Mouse (Mus musculus): ENCODE measurements around the gene Tspan9.

Gene Tspan9

DNA sequence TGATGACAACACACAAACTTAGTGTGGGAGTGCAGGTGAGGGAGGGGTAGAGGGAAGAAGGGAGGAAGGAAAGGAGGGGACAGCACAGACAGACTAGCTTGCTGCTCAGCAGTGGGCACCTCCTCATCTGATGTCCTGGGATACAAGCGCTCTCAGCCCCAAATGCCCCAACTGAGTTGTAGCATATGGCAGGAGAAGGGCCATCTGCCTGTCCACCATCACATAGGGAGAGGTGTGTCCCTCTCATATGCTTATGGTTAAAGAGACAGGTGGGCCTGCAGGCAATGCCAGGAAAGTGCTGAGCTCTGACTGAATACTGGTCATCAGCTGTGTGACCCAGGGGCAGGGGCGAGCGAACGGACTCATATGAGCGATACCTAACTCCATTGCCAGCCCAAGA, 163.6 kb downstream of the Tspan9 start:
- peak; percentile 69 to 85 for DNase-seq

DNA sequence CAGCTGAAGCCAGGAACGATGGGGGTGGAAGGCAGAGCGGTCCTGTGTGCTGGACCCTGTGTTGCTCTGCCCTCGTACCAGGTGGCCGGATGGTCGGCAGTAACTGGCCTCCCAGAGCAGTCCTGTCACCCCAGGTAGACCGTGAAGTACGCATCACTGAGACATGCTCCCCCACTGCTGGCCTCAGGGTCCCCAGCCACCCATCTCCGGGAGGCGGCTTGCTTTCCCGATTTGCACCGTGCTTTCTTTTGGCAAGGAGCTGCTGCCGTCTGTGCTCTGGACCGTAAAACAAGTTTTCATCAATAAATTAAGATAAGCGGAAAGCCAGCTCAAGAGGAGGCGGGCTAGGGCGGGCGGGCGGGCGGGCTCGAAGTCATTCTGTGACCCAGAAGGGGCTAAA, 164.5 kb downstream of the Tspan9 start:
- no peak for DNase-seq

DNA sequence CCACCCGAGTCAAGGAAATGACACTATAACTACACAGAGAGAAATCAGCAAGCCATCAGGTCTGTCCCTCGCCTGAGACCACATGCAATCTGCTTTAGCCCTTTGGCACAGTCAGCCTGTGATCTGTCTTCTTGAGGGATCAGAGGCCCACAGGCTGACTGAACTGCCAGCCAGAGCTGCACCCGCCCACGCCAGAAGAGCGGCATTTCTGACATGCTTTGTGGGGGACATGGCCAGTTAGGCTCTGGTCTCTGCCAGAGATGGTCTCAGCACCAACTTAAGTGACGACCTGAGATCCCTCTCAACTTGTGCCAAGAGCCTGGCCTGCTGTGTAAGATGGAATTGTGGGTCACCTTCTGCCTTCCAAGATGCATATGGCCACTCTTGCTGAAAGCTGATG, 166.7 kb downstream of the Tspan9 start:
- DNase-seq = no peak

DNA sequence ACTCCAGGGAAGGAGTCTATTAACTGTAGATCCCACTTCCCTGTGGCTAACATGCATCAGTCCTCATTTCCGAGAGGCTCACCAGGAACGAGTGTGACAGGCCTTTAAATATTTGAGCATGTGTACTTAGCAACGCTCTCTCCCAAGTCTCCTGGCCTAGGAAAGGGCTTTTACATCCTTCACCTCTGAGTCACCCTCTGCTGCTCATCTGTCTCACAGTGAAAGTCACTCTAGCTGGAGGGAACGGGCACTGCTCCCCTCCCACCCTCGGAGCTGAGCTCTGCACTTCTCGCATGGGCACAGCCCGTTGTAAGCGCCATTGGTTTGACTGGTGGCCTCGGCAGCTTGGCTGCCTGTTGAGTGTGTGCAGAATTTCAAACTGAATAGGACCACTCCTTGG, 169.4 kb downstream of the Tspan9 start:
- DNase-seq = no peak

DNA sequence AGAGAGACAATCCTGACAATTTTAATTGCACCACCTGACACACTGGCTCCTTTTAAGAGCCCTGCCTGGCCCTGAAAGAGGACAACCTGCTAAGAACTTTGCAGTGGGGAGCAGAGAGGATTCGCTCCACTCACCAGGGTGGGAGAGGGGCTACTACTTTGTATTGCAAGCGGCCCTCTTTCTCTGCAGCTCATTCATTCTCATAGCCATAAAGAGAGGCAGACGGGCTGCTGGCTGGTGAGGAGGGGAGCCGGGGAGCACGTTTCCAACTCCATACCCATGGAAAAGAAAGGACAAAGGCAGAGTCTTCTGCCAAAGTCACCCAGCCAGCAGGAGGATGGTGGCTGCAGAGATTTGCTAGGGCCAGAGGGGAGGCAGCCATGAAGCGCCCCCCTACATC, 169.8 kb downstream of the Tspan9 start:
- no peak for DNase-seq

DNA sequence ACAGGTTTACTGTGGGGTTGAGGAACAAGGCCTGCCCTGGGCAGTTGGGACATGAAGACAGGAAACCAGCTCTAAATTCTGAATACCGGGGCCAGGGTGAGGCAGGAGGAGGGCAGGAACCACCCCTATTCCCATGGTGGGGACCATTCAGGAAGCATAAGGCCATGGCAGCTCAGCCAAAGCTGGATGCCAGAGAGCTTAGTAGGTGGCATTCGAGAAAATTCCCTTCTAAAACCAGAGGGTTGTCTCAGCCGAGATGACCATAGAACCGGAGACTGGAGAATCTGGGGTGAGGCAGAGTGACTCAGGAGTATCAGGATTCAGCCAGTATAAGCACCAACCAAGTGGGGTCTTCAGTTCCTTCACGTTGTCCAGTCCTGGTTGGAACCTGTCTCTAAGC, 171.5 kb downstream of the Tspan9 start:
- DNase-seq = no peak

DNA sequence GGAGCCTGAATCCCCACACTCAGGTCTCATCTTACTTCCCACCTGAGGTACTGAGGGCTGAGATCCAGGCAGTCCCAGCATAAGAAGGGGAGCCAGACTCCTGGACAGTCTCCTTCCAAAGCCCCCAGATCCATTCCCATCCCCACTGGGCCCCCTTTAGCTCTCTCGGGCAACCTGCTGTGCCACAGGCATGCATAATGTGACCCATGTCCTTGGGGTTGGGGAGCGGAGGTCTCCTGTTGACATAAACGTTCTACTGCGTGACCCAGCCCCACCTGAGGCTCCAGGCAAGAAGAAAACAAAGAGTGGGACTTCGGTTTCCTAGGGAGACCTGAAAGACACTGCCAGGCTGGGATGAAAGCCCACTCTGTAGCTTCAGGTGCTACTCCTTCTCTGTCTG, 172.5 kb downstream of the Tspan9 start:
- DNase-seq = no peak

DNA sequence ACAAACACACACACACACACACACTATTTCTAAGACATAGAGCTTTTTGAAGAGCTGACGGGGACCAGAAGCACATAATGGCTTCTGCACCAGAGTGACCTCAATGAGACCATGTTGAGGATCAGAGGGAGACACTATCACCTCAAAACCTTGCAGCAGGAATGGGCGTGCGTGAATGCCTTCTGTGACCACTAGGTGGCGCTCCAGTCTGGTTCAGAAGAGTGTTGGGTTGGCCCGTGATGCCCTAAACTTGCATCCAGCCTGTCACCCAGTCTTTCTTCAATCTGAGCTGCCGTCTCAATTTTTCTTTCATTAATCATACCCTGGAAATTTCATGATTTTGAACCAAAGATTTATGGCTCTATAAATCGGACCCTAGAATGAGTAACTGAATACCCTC, 173.3 kb downstream of the Tspan9 start:
- DNase-seq = peak; percentile 95 to 96

DNA sequence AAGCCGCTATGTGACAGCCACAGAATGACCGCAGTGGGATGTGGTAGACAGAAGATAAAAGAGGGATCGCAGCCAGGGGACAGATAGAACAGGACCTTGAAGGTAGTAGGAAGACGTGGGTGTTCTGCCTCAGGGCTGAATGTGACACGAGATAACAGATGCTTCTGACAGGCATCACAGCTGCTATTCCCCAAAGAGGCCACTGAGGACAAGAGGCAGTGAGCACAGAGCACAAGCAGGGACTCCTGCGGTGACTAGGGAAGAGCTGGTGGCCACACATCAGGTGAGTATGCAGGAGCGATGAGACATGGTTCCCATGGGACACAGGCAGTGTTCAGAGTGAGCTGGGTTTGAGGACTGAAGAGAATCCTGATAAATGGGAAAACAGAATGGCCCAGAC, 173.7 kb downstream of the Tspan9 start:
- no peak for DNase-seq

DNA sequence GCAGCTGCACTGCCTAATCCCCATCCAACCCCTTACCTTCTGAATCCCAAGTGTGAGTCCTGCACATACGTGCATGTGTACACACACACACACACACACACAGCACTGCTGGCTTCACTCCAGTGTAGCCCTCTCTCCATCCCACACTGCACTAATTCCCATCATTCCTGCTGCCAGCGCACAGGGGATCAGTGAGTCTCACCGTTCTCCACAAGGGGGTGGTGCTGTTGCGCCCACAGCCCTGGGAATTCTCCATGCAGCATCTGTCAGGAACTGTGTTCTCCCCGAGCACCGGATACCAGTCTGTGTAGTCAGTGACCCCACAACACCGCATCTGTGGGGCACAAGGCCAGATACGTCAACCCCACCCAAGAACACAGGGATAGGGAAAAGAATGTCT, 177.9 kb downstream of the Tspan9 start:
- peak in 1 of 2 experiments; percentile 57 for DNase-seq

DNA sequence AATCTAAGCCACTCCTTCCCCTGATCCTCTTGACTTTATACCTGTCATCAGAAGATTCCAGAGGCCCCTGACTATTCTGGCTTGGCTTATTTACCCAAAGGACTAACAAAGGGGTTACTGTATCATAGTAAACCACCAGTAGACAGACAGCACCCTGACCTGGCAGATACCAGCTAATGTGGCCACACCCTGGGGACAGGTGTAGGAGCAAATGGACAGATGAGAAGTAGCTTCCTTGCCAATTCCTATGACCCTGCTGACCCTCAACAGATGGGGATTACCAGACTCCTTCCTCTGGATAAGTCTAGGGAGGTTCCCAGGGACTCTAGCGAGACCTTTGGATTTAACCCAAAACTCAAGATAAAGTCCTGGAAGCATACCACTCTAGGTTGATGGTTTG, 183.2 kb downstream of the Tspan9 start:
- no peak for DNase-seq

DNA sequence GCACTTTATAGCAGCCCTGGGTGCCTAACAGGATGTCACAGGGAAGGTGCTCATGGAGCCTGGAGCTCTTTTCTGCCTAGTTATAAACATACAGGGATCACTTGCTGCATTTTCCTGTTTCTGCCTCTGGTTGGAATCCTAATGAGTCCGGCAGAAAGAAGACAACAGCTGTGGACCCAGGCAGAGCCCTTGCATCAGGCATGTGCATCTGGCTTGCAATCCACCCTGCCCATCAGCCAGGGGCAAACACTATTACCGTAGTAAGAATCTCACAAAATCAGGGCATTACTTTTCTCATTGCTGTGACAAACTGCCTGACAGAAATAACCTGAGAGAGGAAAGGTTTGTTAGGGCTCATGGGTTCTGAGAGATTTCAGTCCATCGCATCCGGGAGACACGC, 187.2 kb downstream of the Tspan9 start:
- no peak for DNase-seq

DNA sequence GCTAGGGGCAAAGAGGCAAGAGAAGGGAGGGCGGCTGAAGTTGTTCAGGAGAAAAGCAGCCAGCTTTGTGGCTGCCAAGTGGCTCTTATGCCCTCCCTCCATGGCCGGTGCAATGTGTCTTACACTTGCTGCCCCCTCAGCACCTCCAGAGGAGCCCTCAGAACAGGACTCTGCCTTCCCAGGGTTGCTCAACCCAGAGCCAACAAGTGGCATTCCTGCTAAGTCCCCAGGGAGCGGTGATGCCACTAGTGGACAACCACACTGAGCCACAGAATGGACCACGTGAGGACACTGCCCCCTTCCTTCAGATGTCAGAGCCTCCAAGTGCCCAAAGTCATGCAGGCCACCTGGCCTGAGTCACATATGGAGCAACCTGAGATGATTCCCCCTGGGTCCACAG, 190.3 kb downstream of the Tspan9 start:
- DNase-seq = no peak

DNA sequence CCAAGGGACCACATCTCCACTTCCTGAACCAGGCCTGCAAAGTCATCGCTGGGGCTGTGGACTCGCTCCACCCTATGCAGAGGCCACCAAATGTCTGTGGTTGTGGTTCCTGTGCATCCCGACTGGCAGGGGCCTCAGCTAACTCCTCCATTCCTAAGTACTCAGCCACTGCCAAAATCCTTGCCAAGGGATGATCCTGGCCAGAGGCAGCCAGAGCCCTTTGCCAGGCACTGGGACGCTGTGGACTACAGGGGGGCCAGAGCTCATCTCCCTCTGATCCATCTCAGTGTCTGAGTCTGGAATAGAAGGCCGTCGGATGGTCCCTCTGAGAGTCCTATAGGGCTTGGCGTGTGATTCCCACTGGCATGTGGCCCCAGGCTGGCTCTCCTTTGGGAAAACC, 193.5 kb downstream of the Tspan9 start:
- DNase-seq = no peak

DNA sequence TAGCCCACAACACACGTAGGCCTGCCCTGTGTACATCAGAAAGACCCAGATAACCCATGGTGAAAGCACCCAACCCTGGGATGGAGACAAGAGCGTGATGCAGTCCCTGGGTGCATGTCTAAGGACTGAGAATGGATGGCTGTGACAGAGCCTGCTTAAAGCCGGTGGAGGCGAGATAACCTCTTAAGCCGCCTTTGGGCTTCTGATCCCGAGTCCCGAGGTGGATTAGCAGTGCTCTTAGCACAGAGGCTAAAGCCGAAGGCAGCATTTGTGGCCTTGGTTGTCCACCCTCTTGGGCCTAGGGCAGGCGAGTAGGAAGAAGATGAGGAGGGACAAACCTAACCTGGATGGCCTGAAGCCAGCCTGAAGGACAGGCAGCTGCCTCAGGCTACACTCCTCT, 194.7 kb downstream of the Tspan9 start:
- no peak for DNase-seq

DNA sequence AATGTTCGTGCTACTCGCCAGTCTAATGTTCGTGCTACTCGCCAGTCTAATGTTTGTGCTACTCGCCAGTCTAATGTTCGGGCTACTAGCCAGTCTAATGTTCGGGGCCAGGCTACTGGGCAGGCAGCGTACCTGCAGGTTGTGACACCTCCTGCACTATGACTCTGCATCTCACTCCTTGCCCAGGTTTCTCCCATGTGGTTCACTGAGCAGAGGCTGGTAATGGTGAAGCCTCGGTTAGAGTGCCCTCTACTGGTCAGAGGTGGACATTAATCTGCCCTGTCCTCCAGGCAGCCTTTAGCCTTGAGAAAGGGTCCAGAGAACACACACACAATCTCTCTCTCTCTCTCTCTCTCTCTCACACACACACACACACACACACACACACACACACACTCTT, 197.7 kb downstream of the Tspan9 start:
- peak; percentile 90 to 93 for DNase-seq

DNA sequence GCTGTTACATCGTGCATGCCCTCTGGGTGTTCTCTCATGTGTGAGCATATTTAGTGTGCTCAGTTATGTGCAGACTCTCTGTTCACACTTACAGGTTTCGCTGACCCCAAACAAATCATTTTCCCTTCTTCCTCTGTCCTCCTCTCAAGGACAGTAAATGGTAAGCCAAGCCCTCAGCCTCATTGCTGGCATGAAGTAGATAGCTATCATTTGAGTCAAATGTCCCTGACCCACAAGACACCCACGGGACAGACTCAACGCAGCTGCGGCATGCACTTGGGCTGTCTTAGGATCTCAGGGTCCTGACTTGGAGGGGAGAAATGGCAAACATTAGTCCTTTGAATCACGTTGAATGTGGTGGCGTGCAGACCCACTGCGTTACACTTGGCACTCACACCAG, 201.0 kb downstream of the Tspan9 start:
- DNase-seq = no peak

DNA sequence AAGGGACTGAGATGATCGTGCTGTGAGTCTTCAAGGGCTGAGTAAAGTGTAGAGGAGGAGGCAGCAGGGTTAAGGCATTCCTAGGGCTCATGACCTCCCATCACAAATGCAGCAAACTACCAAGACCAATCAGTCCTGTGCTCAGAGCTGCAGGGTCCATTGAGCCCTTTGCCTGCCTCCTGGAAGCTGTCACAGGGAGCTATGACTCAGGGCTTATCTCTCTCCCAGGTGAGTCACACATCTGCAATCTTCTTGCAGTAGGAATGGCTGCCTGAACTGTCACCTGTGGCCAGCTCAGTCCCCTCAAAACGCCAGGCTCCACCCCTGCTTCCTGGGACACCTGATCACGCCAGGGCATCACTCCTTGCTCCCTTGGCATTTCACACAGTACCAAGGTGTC, 208.3 kb downstream of the Tspan9 start:
- DNase-seq = no peak

DNA sequence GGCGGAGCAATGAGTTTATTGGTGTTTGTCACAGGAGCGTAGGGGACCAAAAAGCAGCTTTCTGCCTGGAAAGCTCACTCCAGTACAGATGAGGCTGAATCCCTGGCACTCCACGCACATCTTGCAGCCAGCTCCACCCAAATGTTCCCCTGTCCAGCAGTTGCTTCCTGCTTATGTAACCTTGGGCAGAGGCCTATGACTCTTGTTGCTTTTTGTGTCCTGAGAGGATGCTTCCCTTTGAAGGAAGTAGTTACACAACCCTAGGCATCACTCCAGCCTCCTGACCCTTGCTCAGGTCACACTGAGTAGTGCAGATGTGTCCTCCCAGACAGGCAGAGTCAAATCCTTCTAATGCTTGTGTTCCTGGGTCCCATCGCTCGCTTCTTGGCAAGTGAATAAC, 209.6 kb downstream of the Tspan9 start:
- no peak for DNase-seq

DNA sequence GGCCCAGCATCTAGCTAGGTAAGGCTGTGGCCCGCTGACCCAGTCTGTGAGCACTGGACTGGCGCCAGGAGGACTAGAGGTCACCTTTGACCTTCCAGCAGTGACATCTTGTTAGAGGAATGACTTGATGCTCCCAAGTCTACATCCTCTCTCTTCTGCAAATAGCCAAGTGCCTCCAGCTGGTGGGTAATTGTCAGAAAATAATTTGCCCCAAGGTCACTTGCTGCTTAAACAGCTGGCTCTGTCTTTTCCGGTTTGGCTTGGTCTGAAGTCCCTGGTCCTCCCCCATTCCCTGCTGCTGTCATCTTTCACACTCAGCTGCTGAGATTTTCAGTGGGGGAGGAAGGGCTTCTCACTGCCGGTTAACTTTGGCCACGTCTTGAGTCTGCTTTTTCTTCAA, 210.7 kb downstream of the Tspan9 start:
- peak in 1 of 2 experiments; percentile 34 for DNase-seq

DNA sequence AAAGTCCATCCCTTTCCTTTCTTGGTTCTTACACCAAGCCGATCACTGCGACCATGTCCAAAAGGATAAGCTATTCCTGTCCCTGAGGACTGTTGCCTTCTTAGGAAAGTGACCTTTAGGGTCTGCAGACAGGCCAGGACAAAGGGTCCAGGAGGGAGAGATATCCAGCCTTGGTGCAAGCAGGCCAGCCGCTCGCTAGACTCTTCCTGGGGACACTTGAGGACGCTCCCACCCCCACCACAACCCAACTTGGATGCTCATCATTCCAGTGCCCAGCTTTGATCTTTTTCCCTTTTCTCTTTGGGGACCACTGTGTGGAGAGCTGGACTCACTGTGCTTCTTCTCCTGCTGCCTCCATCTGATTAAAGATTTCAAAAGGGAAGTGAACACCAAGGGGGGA, 214.7 kb downstream of the Tspan9 start:
- DNase-seq = no peak

DNA sequence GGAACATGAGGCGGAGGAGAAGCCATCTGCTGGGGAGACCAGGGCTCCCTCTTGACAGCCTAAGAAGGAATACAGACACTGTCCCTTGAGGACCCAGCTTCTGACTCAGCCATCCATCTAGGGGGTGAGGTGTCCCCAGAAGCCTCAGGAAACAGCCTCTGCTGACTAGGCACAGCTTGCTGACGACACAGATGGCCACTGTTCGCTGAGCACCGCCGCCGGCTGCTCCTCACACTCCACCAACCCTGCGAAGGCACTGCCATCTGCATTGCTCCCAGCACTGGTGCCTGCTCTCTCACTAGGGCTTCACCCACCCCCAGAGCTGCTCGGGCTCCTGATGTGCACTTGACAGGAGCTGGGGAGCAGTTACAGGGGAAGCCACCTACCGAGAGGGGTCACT, 217.5 kb downstream of the Tspan9 start:
- DNase-seq = peak; percentile 37 to 43

DNA sequence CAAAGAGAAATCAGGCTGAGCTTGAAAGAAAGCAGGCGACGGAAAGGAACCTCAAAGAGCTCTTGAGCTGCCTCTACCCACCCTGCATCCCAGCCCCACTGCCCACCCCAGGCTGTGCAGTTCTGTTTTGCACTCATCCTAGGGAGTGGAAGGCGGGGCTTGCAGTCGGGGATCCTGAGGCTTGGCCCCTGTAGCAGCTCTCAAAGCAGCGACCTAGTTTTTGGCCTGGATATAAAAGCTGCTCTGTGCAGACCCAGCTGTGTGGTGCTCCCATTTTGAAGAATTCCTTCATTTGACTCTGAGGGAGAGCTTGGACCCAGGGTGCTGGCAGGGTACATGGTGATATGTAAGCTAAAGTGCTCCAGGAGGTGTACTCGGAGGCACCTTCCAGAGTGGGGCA, 218.6 kb downstream of the Tspan9 start:
- DNase-seq = peak in 1 of 2 experiments; percentile 13

DNA sequence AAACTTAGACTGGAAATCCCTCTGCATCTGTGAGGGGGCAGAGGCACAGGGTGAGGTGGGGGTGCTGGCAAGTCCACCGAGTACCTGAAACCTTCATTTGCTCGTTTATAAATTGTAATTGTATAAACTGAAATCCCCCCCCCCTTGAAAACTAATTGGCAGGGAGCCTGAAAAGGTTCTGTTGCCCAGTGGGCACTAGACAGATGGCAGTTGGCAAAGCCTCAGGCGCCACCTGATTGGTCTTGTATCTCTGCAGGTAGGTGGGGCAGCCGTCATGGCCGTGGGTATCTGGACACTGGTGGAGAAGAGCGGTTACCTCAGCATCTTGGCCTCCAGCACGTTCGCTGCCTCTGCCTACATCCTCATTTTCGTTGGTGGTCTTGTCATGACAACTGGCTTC, 220.1 kb downstream of the Tspan9 start:
- peak; percentile 55 to 68 for DNase-seq

DNA sequence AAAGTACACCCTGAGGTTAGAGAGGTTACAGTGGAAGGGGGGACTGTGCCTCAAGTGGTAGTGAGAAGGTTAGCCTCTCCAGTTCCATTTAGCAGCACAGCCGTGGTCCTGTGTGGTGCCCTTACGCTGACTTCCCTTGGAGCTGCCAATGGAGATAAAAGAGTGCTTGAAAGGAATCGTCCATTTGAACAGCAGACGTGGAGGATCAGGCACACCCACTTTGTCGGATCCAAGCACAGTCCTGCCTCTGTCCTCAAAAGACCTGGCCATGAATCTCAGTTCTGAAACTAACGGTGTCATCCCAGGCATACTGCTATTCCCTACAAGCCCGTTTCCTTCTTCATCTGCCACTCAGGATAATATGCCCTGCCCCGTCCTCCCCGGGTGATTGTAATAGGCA, 221.4 kb downstream of the Tspan9 start:
- DNase-seq = no peak

DNA sequence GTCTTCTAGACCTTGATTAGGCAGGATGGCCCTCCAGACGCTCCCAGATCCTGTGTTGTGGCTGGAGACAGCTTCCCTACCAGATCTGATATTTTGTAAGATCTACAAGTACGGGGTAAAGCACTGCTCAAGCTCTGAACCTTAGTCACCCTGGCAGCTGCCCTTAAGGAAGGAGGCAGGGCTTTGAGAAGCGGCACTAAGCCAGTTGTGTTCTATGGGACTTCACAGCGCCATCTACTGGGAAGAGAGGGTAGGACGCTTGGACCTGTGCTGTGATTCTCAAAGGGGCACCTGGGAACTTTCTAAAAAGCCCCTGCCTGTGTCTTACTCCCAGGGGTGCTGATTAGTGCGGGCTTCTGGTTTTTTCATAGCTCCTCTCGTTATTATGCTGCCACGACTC, 222.7 kb downstream of the Tspan9 start:
- peak; percentile 87 to 92 for DNase-seq
